Mouse (Mus musculus) liver, embryonic 12.5 days (tissue): ENCODE measurements around the gene Phf11d. TPM values are rescaled to one million over a fixed set of nuclear protein-coding genes. Genes with fewer than 3 reads are reported as not detected.
"Not testable (repeated sequence)": the region's sequence is repeated elsewhere in the genome, so short reads cannot be mapped to it uniquely, and the experiment has no call there.

Source experiments
- ATAC-seq: fragments of 200-750 bp; cut with Nextera tagmentation; 2 replicates; pipeline ENCODE4 v1.8.0; 2017; ENCODE audit warnings: moderate number of reproducible peaks, mild to moderate bottlenecking, moderate library complexity
- H3K27ac ChIP-seq: fragments of 300-500 bp; sonication (generic); 2 replicates; pipeline ENCODE4 v1.5.1; 2016; ENCODE audit warnings: mild to moderate bottlenecking
- H3K27me3 ChIP-seq: fragments of 300-500 bp; sonication (generic); replicated peaks from 2 replicates; pipeline ENCODE4 v1.6.1; 2016; ENCODE audit warnings: mild to moderate bottlenecking, moderate library complexity
- H3K36me3 ChIP-seq: fragments of 300-500 bp; sonication (generic); 2 replicates; pipeline ENCODE4 v1.6.1; 2016; ENCODE audit warnings: mild to moderate bottlenecking, moderate library complexity
- H3K4me1 ChIP-seq: fragments of 300-500 bp; sonication (generic); 2 replicates; pipeline ENCODE4 v1.6.1; 2016
- H3K4me2 ChIP-seq: fragments of 300-500 bp; sonication (generic); 2 replicates; pipeline ENCODE4 v1.6.1; 2016; ENCODE audit warnings: mild to moderate bottlenecking, moderate library complexity
- H3K4me3 ChIP-seq: fragments of 300-500 bp; sonication (generic); 2 replicates; pipeline ENCODE4 v1.5.1; 2016; ENCODE audit warnings: mild to moderate bottlenecking, moderate library complexity
- H3K9ac ChIP-seq: fragments of 300-500 bp; sonication (generic); 2 replicates; pipeline ENCODE4 v1.6.1; 2016; ENCODE audit warnings: mild to moderate bottlenecking, moderate library complexity
- H3K9me3 ChIP-seq: fragments of 300-500 bp; sonication (generic); replicated peaks from 2 replicates; pipeline ENCODE4 v1.6.1; 2016; ENCODE audit warnings: mild to moderate bottlenecking, moderate library complexity
- WGBS: fragments of 180-500 bp; shearing (Covaris S2); methylation state at CpG from one replicate; pipeline ENCODE4 v1.1.7; 2016; ENCODE audit not compliant: insufficient replicate concordance; 5-methylcytosine and 5-hydroxymethylcytosine counted together
- polyA plus RNA-seq: library from polyadenylated mRNA; unstranded; fragments of >200 nt; fragmentation: Nextera tagmentation; extraction: Ambion mirVana; gene quantifications from 2 replicates; pipeline ENCODE4 v1.2.1, GENCODE M21; 2016

Gene Phf11d
- polyA plus RNA-seq, 1 experiment from 2014 or later: 0.45 TPM

GRCm38 (mm10) chr14:59319970-59320369 is 45.3 kb downstream of the Phf11d start:
- not testable (repeated sequence) for H3K27ac ChIP-seq, H3K36me3 ChIP-seq, H3K4me2 ChIP-seq, H3K9ac ChIP-seq, H3K4me1 ChIP-seq, H3K9me3 ChIP-seq, H3K27me3 ChIP-seq, H3K4me3 ChIP-seq, ATAC-seq
- 73% methylated on average over 6 of the region's 6 CpGs for WGBS

- WGBS: 75% methylated on average over 3 of the region's 3 CpGs
- H3K9me3 ChIP-seq, H3K4me2 ChIP-seq, H3K4me3 ChIP-seq, ATAC-seq, H3K36me3 ChIP-seq, H3K4me1 ChIP-seq, H3K9ac ChIP-seq, H3K27ac ChIP-seq, H3K27me3 ChIP-seq: not testable (repeated sequence)
Measured at GRCm38 (mm10) chr14:59319036-59319435, 46.2 kb downstream of the Phf11d start.

Other genes starting within 250 kb of the Phf11d start
- not detected in 2 replicates for gene 1700129C05Rik, start 222.6 kb downstream of the Phf11d start, polyA plus RNA-seq
- not detected in 2 replicates for gene Gm5142, start 186.7 kb downstream of the Phf11d start, polyA plus RNA-seq
- 30.4 and 30.8 TPM in 2 replicates for gene Rcbtb1, start 164.3 kb downstream of the Phf11d start, polyA plus RNA-seq
- gene Gm6904, start 105.3 kb downstream of the Phf11d start, polyA plus RNA-seq: not detected in 2 replicates
- not detected in 2 replicates for gene Phf11a, start 67.9 kb downstream of the Phf11d start, polyA plus RNA-seq
- gene Phf11b, start 24.1 kb downstream of the Phf11d start, polyA plus RNA-seq: 0.49 and 0.60 TPM in 2 replicates
- gene Phf11c, start 29.9 kb upstream of the Phf11d start, polyA plus RNA-seq: 0.67 and 0.71 TPM in 2 replicates
- 9.8 and 11.4 TPM in 2 replicates for gene Setdb2, start 75.4 kb upstream of the Phf11d start, polyA plus RNA-seq
- 37.8 and 40.4 TPM in 2 replicates for gene Cab39l, start 75.5 kb upstream of the Phf11d start, polyA plus RNA-seq
- gene Cdadc1, start 232.5 kb upstream of the Phf11d start, polyA plus RNA-seq: 20.2 and 23.1 TPM in 2 replicates